Mouse (Mus musculus) lung, adult 2 months (tissue): Measurements from ENCODE around the gene Cit. TPM values are rescaled to one million over a fixed set of nuclear protein-coding genes. Genes with fewer than 3 reads are reported as not detected.

Source experiments
- DNase-seq: peaks from one replicate; pipeline ENCODE4 v3.0.0; 2022
- H3K4me1 ChIP-seq: fragments of 200-500 bp; 2 replicates; pipeline ENCODE4 v1.6.1; 2011; ENCODE audit warnings: low read length; ENCODE audit not compliant: control insufficient read depth, insufficient read depth
- H3K4me3 ChIP-seq: fragments of 200-500 bp; replicated peaks from 2 replicates; pipeline ENCODE3; 2011; ENCODE audit warnings: low read depth, mild to moderate bottlenecking, control low read depth, low read length; ENCODE audit errors: extremely low read depth
- CTCF ChIP-seq: fragments of 200-500 bp; IDR thresholded peaks from 2 replicates; pipeline ENCODE4 v1.5.1; 2011; ENCODE audit warnings: mild to moderate bottlenecking, low read length, control low read depth; ENCODE audit not compliant: insufficient read depth
- POLR2A ChIP-seq: fragments of 200-500 bp; IDR thresholded peaks from 2 replicates; pipeline ENCODE4 v1.6.1; 2011; ENCODE audit warnings: low read depth, mild to moderate bottlenecking, control low read depth, low read length, borderline replicate concordance; ENCODE audit errors: extremely low read depth
- WGBS: fragments of 180-500 bp; shearing (Covaris S2); methylation state at CpG from one replicate; pipeline ENCODE4 v1.1.7; 2018; 5-methylcytosine and 5-hydroxymethylcytosine counted together
- polyA plus RNA-seq: library from polyadenylated mRNA; depleted of rRNA; stranded (reverse); fragments of >200 nt; gene quantifications from 2 replicates; pipeline ENCODE4 v1.2.3, GENCODE M21; 2012

Cit gene
- polyA plus RNA-seq, 1 experiment, result 4.0 TPM

GRCm38 (mm10) chr5:115908251-115908650 lies 63.2 kb downstream of the Cit start:
- no peak overlapping the region for H3K4me3 ChIP-seq
- no peak for DNase-seq
- no peaks in the 10 kb centered on the region for H3K4me1 ChIP-seq
- no peak for TF ChIP-seq CTCF
- TF ChIP-seq POLR2A, result no peak
- 47% methylated on average over 10 of the region's 10 CpGs for WGBS

- no peak overlapping the region for H3K4me3 ChIP-seq
- TF ChIP-seq POLR2A (no peak), CTCF (no peak)
- WGBS, result 75% methylated on average over 12 of the region's 12 CpGs
- H3K4me1 ChIP-seq, result no peaks in the 10 kb centered on the region
- no peak for DNase-seq
These were observed 63.6 kb downstream of the Cit start for GRCm38 (mm10) chr5:115908699-115909098.

DNA sequence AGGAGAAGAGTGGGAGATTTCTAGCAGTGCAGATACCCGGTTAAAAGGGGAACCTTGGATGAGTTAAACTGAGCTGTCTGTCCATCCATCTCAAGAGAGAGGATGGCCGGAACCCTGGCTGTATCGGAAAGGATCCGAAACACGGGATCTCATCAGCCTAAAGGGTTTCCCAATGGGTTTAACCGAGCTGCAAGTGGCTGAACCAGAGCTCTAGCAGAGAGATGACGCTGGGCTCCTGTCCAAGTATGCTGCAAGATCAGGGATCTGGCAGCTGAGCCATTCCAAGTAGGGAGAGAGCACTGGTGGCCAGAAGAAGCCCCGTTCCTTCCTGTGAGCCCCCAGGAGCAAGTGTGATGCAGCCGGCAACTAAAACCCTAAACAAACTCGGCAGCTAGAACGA lies 64.0 kb downstream of the Cit start:
- Histone ChIP-seq H3K4me3 (no peak overlapping the region), H3K4me1 (no peaks in the 10 kb centered on the region)
- DNase-seq, result no peak
- WGBS, result 44% methylated on average over 11 of the region's 11 CpGs
- no peak for TF ChIP-seq POLR2A
- TF ChIP-seq CTCF, result no peak

GRCm38 (mm10) chr5:115910491-115910890 lies 65.4 kb downstream of the Cit start:
- no peak for DNase-seq
- TF ChIP-seq CTCF, result no peak
- TF ChIP-seq POLR2A, result no peak
- 58% methylated on average over 11 of the region's 11 CpGs for WGBS
- H3K4me3 ChIP-seq, result no peak overlapping the region
- H3K4me1 ChIP-seq, result no peaks in the 10 kb centered on the region

- 73% methylated on average over 5 of the region's 5 CpGs for WGBS
- no peaks in the 10 kb centered on the region for H3K4me1 ChIP-seq
- no peak for TF ChIP-seq POLR2A
- TF ChIP-seq CTCF, result no peak
These were observed 70.4 kb downstream of the Cit start for GRCm38 (mm10) chr5:115915481-115915880.

GRCm38 (mm10) chr5:115917960-115918359 lies 72.9 kb downstream of the Cit start:
- no peak for TF ChIP-seq POLR2A
- no peak for TF ChIP-seq CTCF
- DNase-seq, result no peak

More at GRCm38 (mm10) chr5:115915481-115915880, 70.4 kb downstream of the Cit start:
- no peak for DNase-seq
- no peak overlapping the region for H3K4me3 ChIP-seq

DNA sequence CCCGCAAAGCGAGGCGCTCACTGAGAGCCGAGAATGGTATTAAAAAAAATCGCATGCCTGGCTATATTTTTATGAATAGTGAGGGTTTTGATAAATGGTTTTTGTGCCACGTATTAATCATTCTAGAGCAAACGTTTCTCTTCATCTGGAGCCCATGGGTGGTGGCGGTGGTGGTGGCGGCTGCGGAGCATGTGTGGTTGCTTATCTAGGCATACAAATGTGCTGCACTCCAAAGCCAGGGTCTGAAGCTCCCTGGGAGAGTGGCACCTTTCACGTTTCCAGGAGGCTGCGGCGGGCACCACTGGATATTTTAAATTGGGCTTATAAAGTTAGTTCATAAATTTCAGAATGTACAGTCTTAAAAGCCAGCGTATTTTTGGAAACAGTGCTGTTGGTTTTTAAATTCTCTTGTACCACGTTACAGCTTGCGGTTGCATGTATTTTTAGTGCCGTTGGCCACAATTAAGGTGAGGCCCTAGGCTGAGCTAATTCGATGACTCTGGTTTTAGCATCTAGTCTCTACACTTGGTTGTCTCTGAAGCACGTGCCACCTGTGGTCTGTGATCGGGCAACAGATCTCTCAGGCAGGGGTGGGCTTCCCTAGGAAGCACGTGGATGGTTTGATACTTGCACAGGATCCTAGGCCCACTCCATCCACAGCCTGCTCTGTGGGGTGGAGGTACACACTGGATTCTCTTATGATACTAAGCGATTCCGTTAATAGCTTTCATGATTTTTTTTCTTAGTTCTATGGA lies 73.7 kb downstream of the Cit start:
- Histone ChIP-seq H3K4me1 (no peaks in the 10 kb centered on the region), H3K4me3 (no peak overlapping the region)
- no peak for TF ChIP-seq CTCF
- TF ChIP-seq POLR2A, result no peak
- no peak for DNase-seq
- WGBS, result 87% methylated on average over 23 of the region's 23 CpGs

More at GRCm38 (mm10) chr5:115917960-115918359, 72.9 kb downstream of the Cit start:
- Histone ChIP-seq H3K4me3 (no peak overlapping the region), H3K4me1 (no peaks in the 10 kb centered on the region)
- WGBS, result 91% methylated on average over 4 of the region's 4 CpGs

GRCm38 (mm10) chr5:115921990-115922389 lies 76.9 kb downstream of the Cit start:
- Histone ChIP-seq H3K4me3 (no peak overlapping the region), H3K4me1 (no peaks in the 10 kb centered on the region)
- TF ChIP-seq POLR2A (no peak), CTCF (no peak)
- no peak for DNase-seq
- 72% methylated on average over 9 of the region's 9 CpGs for WGBS

GRCm38 (mm10) chr5:115924946-115925345 lies 79.9 kb downstream of the Cit start:
- Histone ChIP-seq H3K4me3 (no peak overlapping the region), H3K4me1 (no peaks in the 10 kb centered on the region)
- TF ChIP-seq POLR2A, result no peak
- no peak for TF ChIP-seq CTCF
- 90% methylated on average over 7 of the region's 7 CpGs for WGBS
- no peak for DNase-seq

DNA sequence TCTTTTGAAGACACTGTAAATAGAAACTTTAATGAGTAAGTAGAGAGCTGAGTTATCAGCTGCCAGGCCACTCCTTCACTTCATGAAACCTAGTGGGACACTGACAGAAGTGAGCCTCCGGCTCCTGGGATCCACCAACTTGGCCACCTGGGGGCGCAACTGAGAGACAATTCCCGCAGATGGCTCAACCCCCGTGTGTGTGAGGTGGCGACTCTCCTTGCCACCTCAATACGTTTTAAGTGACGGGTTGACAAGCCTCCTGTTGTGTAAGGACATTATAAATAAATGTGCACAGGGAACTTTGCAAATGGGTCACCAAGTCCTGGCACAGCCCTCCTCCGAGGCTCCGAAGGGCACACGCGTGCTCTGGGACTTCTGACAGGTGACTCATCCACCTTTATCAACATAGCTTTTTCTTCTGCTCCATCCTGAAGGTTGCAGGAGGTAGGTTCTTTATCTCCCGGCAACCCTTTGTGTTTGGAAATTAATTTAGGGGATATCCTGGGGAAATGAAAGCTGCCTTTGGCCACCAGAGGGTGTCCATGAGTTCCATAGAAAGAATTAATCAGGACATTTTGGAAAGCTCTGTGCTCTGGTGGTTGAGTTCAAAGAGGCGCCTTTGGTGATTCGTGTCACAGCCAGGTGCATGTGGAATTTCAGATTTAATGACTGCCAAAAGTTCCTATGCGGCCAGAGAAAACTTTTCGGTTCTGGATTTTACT lies 83.9 kb downstream of the Cit start:
- DNase-seq, result no peak
- TF ChIP-seq POLR2A (no peak), CTCF (peak; percentile 27; the same call in 1 of the 2 replicates)
- WGBS, result 77% methylated on average over 16 of the region's 16 CpGs
- H3K4me3 ChIP-seq, result no peak overlapping the region
- no peaks in the 10 kb centered on the region for H3K4me1 ChIP-seq
